Mouse (Mus musculus) adrenal gland (tissue): ENCODE measurements around the gene Srrt.

Source experiments
- intact Hi-C: fragments of 180-260 bp; cut with DNase I; formaldehyde crosslinking; loops from one replicate; pipeline ENCODE4 v1.15.1; 2025
- microRNA-seq, 2 experiments: library from miRNA; unstranded; fragments of <30 nt; microRNA quantifications; one replicate each; pipeline ENCODE4; 2019

Srrt gene

DNA sequence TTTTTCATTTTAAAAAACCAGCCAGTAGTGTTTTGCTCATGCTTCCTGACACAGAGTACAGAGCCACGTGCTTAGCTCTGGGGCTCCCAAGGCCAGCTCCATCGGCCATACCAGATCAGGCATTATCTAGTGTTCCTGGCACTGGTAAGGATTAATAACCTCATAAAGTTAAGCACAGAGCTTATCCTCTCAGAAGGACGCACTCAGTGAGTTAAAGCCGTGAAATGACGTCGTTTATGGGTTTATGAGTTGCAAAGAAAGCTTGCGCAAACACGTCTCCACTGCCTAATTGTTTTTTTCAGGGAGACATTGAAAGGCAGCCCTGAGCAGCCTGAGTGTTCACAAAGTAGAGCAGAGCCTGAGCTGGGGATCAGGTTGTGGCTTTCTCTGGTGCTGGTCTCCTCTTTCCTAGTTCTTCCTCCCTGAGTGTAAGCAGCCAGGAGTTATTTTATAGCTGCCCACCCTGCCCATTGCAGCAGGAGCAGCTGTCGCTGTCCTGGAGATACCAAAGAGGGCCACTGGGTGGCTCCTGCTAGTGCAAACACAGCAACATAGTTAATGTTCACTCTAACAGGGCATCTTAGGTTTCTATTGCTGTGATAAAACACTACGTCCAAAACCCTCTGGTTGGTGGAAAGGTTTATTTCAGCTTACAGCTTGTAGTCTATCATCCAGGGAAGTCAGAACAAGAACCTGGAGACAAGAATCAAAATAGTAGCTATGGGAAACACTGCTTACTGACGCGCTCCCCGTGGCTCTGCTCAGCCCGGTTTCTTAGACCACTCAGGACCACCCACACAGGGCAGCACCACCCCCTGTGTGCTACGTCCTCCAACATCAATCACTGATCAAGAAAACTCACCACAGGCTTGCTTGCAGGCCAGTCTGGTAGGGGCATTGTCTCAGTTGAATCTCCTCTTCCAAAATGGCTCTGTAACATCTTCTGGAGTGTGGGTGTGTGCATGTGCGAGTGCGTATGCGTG is 29.8 kb downstream of the Srrt start:
- intact Hi-C loops: no loop called here

GRCm38 (mm10) chr5:137268131-137268910 is 39.2 kb downstream of the Srrt start:
- intact Hi-C loops: no loop called here

DNA sequence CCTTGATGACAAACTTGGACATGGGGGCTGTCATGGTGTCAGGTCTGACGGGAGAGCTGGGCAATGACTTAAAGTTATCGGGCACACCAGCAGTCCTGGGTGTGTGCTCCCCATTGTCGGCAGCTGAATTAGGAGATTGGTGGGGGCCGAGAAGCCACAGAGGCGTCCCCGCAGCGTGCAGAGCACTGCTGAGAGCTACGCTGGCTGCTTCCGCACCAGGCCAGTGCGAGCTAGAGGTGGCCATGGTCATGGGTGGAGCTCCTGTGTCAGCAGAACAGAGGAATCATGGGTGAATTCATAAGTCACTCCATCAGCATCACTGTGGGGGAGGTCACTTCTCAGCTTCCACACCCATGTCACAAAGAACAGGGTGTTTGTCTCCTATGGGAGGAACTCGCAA is 42.7 kb downstream of the Srrt start:
- intact Hi-C loops: no loop called here

DNA sequence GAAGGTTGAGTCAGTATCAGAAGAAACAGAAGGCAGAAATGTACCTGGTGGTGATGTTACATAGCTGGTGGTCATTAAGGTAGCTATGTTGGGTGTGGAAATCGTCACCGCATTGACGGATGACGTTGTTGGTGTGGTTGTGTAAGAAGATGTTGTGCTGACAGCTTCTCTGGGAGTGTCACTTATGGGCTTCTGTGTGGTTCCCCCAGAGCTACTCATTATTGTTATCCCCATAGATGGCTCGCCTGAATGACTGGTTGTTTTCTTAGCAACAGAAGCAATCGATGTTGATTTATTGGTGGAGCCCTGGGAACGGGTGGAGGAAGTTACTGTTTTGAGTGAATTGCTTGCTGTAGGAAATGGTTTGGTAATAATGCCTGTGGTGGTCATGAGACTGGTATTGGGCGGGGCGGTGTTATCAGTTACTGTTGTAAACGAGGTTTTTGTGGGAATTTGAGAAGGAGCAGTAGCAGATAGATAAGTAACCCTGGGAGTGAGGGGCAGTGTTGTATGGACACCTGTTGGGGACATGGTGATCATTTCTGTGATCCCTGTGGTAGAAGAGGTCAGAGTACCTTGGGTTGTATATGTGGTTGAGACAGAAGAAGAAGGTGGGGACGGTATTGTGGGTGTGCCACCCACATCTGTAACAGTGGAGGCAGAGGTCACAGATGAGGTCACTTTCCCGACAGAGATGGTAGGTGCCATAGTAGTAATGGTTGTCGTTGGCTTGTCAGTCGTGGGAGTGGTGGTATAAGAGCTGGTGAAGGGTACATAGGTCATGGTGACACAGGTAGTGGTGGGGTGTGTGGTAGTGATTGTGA is 43.4 kb downstream of the Srrt start:
- intact Hi-C loops: no loop called here

Small RNA genes within 50 kb of the gene (microRNA-seq; reads per million reads assigned to microRNA genes)
- gene Mir7036 (0.23 to 1.1 reads per million in 2 experiments), gene Mir8116 (0.11 to 0.12 reads per million in 2 experiments)
